Mouse (Mus musculus): Measurements from ENCODE around the gene Casq2.
A peak's percentile ranks its signal among the peaks of the same experiment; 100 is the strongest.

Gene Casq2

GRCm38 (mm10) chr3:102086283-102086682, at the start of gene Casq2:
Gene Casq2, plus strand, starts transcription at chr3:102086415.
- no peak for DNase-seq (ENCODE audit: low read depth in 2 of 2, low spot score in 2 of 2)

DNA sequence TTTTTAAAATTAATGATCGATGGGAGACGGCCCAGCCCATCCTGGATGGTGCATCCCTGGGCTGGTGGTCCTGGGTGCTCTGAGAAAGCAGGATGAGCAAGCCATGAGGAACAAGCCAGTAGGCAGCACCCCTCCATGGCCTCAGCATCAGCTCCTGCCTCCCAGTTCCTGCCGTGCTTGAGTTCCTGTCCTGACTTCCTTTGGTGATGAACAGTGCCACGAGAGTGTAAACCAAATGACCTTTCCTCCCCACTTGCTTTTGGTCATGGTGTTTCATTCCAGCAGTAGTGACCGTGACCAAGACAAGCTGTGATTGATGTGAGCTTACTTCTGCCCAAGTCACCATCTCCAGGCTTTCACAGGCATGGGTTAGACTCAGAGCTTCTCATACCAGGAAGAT, 48.4 kb upstream of the Casq2 start:
- no peak for DNase-seq (ENCODE audit: low read depth in 2 of 2, low spot score in 2 of 2)

DNA sequence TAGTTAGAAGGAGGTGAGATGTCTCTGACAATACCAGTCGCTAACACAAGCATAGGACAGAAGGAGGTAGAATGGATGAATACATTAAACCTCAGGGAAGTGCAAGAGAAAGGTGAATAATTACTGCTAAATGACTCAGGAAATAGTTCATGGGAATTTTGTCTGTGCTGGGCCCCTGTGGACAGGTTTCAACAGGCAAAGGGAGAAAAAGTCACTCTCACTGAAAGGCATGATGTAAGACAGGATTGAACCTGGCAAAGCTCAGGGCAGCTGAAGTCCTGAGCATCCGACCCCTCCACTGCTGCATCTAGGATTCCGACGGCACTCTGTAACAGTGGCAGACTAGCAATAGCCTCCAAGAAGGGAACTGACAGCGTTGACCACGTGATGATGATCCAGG, 47.6 kb upstream of the Casq2 start:
- DNase-seq (ENCODE audit: low read depth in 2 of 2, low spot score in 2 of 2), result no peak

- no peak for DNase-seq (ENCODE audit: low read depth in 2 of 2, low spot score in 2 of 2)
These were observed 44.6 kb upstream of the Casq2 start for GRCm38 (mm10) chr3:102041632-102042031.

GRCm38 (mm10) chr3:102045071-102045470, 41.1 kb upstream of the Casq2 start:
- DNase-seq (ENCODE audit: low read depth in 2 of 2, low spot score in 2 of 2), result no peak

DNA sequence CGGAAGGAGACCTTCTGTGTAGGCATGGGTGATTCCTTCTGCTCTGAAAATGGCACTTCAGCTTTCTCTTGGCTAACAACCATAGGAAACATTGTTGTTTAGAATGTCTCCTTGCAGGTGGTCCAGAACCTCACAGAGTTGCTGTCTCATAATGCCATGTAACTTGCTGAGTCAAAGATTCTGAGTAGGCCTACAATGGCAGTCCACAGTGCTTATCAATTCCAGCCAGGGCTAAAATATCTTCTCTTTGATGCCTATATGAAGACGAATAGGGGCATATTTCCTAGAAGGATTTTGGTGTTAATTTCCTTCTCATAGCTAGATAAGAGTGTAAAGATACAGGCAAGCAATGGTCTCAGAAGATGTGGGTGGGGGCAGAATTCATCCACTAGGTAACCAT, 38.7 kb upstream of the Casq2 start:
- no peak for DNase-seq (ENCODE audit: low read depth in 2 of 2, low spot score in 2 of 2)

DNA sequence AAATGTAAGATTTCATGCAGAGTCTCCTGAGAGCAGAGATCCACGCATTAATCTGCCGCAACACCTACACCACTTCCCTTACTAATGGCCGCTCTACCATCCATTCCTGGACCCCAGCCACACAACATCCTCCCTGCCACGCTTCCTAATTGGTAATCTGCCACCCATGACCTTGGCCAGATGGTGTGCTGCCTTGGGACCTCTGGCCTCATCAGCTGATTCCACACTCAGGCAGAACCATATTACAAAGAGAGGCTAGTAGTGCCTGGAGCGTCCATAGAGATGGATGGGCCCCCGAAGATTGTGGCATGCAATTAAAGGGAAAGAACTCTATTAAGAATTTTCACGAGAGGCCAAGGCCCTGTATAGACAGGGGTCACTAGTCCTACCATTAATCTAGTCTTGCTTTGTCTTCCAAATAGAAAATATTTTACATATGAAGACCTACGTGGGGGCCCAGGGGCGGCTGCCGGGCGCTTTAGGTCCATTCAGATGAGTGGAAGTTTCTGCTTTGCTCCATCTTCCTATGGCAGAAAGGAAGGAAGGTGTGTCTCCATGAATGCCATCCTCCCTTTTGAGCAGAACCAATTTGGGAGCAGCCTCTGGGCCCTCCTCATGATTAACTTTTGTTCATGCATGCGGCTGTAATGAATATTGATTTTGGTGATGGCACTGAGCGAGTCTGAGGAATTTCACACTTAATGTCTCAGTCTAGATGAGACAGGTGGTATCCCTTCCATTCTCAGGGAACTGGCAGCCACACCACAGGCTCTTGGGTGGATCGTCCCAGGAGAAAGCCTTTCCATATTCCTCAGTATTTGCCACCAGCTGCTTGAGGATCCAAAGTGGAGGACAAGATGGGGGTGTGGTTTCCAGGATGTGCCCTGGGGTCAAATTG, 36.8 kb upstream of the Casq2 start:
- DNase-seq (ENCODE audit: low read depth in 2 of 2, low spot score in 2 of 2), result no peak

DNA sequence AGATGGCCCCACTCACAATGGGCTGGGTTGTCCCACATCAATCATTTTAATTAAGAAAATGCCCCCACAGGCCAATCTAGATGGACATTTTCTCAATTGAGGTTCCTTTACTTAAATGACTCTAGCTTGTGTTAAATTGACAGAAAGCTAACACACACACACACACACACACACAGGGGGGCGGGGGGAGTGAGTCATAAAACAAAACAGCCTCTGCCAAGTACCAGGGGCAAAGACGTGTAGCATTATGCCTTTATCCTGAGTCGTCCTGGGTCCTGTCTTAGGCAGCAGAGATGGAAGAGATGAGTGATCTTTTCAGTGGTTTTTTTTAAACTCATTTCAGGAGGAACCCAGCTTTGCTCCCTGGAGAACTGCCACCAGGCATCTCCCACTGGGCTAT, 34.2 kb upstream of the Casq2 start:
- no peak for DNase-seq (ENCODE audit: low read depth in 2 of 2, low spot score in 2 of 2)

- no peak for DNase-seq (ENCODE audit: low read depth in 2 of 2, low spot score in 2 of 2)
These were observed 32.9 kb upstream of the Casq2 start for GRCm38 (mm10) chr3:102053293-102053692.

DNA sequence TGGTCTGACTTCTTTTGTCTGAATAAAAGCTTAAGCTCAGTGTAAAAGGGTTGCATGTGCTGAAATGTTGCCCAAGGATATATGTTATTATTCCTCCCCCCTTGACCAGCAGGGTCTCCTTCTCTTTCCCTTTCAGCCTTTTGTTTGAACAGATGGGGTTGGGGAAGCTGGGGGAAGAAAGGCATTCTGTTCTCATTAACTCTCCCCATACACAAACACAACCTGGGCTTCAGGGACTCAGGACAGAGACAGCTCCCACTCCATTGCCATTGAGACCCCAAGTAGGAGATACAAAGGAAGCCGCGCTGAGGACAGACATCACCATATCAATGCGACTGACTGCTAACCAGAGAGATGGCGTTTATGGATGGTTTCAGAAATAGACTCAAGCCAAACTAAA, 30.3 kb upstream of the Casq2 start:
- no peak for DNase-seq (ENCODE audit: low read depth in 2 of 2, low spot score in 2 of 2)

- DNase-seq (ENCODE audit: low read depth in 2 of 2, low spot score in 2 of 2), result no peak
These were observed 26.1 kb upstream of the Casq2 start for GRCm38 (mm10) chr3:102060065-102060464.

- peak in 1 of 2 experiments; percentile 2 for DNase-seq (ENCODE audit: low read depth in 2 of 2, low spot score in 2 of 2)
These were observed 24.1 kb upstream of the Casq2 start for GRCm38 (mm10) chr3:102061923-102062670.

DNA sequence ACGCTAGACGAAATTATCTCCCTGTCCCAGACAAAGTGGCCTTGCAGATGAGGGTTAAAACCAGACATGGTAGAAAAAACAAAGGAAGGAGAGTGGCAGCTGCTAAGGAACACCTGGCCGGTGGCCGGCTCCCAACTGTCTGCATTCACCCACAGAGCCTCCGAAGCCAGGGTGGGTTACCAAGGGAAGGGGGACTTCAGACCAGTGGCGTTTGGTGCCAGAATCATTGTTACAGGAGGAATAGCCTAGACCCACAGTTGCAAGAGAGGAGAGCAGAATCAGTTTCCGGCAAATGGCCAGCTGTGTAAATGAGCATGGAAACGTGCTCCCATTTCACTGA, 23.6 kb upstream of the Casq2 start:
- DNase-seq (ENCODE audit: low read depth in 2 of 2, low spot score in 2 of 2), result no peak

- no peak for DNase-seq (ENCODE audit: low read depth in 2 of 2, low spot score in 2 of 2)
These were observed 22.7 kb upstream of the Casq2 start for GRCm38 (mm10) chr3:102063273-102064120.

DNA sequence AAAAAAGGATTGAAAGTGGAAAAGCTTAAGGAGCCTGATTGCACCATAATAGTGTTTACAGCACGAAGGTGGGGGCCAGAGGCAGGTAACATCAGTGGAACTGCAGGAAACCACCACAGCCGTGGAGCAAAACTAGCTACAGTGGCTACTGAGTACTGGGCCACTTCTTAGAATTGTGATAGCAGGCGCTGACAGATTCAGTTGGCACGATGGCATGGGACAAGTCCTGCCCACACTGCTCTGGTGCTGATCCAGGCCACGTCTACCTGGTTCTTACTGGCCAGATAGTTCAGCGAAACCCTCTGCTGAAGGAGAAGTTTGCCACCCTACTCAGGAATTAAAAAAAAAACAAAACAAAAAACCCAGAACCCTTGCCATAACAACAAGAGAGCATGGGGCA, 21.6 kb upstream of the Casq2 start:
- no peak for DNase-seq (ENCODE audit: low read depth in 2 of 2, low spot score in 2 of 2)

DNA sequence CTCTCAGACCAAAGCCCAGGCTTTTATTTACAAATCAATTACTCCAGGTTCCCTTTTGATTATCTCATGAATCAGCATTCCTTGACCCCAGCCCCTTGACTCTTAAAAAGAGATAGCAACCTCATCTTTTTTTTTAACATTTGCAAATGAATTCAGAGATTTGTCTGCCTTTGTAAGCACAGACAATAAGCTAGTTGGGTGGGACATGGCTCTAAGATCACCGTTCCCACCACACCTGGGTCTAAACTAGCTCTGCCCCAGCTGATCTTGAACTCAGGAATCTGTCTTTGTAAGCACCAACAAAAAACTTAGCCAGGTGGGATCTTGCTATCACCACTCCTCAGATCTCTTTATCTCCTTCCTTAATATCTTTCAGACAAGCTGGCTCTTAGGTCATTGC, 18.9 kb upstream of the Casq2 start:
- no peak for DNase-seq (ENCODE audit: low read depth in 2 of 2, low spot score in 2 of 2)

GRCm38 (mm10) chr3:102067861-102068260, 18.4 kb upstream of the Casq2 start:
- DNase-seq (ENCODE audit: low read depth in 2 of 2, low spot score in 2 of 2), result no peak

DNA sequence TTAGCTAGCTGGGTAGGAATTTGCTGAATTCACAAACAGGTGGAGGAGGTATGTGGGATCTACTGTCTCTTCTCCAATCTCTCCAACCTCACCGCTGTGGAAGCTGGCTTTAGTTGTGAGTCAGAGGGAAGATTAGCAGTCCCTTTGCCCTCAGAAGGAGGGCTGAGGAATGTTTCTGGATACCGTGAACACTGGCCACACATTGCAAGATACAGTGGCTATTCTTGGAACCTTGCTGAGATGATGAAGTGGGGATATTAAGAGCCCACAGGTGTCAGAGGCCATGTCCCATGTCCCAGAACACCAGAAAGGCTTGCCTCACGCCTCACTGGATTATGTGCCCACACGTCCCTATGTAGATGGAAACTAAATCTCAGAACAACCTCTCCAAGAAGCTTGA, 17.0 kb upstream of the Casq2 start:
- DNase-seq (ENCODE audit: low read depth in 2 of 2, low spot score in 2 of 2), result no peak

- DNase-seq (ENCODE audit: low read depth in 2 of 2, low spot score in 2 of 2), result no peak
These were observed 16.5 kb upstream of the Casq2 start for GRCm38 (mm10) chr3:102069686-102070085.

DNA sequence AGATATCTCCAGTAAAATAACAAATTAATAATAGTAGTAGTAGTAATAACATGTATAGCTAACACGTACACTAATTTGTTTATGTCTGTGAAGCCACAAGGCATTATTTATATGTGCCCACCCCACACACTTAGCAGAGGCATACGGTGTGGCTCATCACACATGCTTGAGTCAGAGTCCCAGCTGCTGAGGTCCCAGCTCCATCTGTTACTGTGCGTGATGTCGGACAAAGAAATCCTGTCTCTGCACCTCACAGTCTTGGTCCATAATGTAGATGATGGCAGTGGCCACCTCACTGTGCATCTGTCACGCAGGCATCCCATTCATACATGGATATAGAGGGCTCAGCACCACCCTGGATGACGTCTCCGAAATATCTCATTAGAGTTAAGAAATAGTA, 15.9 kb upstream of the Casq2 start:
- DNase-seq (ENCODE audit: low read depth in 2 of 2, low spot score in 2 of 2), result no peak

DNA sequence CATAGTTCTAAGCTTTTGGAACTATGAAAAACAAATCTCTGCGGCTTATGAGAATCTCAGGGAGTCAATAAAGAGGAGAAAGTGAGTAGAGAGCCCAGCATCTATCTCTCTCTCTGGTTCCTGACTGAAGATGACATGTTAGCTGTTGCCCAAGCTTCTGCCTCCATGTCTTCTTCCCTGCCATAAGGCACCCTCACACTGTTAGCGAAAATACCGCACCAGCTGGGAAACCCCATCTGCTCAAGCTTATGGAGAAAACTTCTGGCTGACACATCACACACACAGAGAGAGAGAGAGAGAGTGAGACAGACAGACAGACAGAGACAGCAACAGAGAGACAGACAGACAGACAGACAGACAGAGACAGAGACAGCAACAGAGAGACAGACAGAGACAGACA, 15.2 kb upstream of the Casq2 start:
- no peak for DNase-seq (ENCODE audit: low read depth in 2 of 2, low spot score in 2 of 2)

DNA sequence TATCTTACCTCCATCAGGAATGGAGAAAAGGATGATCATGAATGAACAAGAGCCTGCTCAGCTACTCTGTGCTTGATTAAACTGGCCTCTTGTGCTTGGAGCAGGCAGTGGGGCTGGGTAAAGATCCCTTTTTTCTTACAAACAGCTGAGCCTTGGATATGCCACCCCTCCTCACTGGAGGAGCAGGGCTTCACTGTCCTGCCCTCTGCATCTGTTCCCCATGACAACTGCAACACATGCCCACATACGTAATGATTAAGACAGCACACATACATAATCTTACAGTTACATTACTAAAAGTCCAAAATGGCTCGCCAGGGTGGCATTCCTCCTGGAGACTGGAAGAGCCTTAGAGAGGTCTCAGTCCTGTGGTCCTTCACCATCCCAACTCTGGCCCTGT, 6.8 kb upstream of the Casq2 start:
- no peak for DNase-seq (ENCODE audit: low read depth in 2 of 2, low spot score in 2 of 2)

Measured in CD8-positive naive resting alpha-beta T cell, adult 2 months (primary cell).